ENCODE assay signal across 7 mouse cellular contexts in the genomic region with DNA sequence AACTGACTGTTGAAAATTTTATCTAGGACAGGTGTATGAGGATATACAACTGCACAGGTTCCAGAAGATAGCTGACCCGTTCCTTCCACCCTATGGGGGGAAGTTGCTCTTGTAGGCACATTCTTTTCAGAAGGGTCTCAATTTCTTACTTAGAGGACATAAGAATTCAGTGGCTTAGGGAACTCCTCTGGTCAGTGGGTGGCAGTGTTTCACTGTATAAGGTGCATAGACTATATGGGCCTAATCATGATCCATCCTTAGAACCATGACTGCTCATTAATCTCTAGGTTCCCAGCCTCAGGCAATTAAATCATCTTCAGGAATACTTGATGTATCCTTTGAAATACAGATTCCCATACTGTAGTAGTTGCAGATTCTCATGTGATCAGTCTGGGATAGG. TPM values are rescaled to one million over a fixed set of nuclear protein-coding genes. Genes with fewer than 3 reads are reported as not detected.
DNase-seq lines count a peak whose midpoint lies in the region; ATAC-seq and TF ChIP-seq lines count a peak whose summit lies in the region.

No protein-coding gene starts in this region.

- no peaks in the 10 kb centered on the region for H3K36me3 ChIP-seq in intestine, embryonic 15.5 days

- no peaks in the 10 kb centered on the region for H3K4me1 ChIP-seq in intestine, embryonic 15.5 days (replicated peaks)

- intact Hi-C loops in left cerebral cortex, adult 2 months (cut with DNase I) = loop anchor here (5.0 to 10.0 kb wide), 3 partner anchors 46 to 1029 kb away; no protein-coding TSS in a partner anchor

- no peak overlapping the region for H3K4me3 ChIP-seq in left cerebral cortex, adult 2 months
- no peak overlapping the region for H3K4me3 ChIP-seq in intestine, embryonic 15.5 days (replicated peaks)

- TF ChIP-seq CTCF in left cerebral cortex, adult 2 months (IDR thresholded peaks at IDR 0.05) = peak; percentile 51

- 53% methylated on average over 1 of the region's 1 CpGs for WGBS in intestine, embryonic 15.5 days

- peak; percentile 71; the same call in 1 of the 2 replicates for ATAC-seq in intestine, embryonic 15.5 days

- H3K9me3 ChIP-seq in intestine, embryonic 15.5 days = no peaks in the 10 kb centered on the region

- no peak overlapping the region for H3K4me2 ChIP-seq in intestine, embryonic 15.5 days (replicated peaks)

- H3K27ac ChIP-seq in left cerebral cortex, adult 2 months = no peak overlapping the region
- H3K27ac ChIP-seq in intestine, embryonic 15.5 days = no peak overlapping the region

- DNase-seq in left cerebral cortex, adult 2 months (ENCODE audit: extremely low spot score in 1 of 2, low spot score in 2 of 2) = peak in 1 of 2 experiments; percentile 9
- no peak for DNase-seq in left cerebral cortex, adult 8-10 months (ENCODE audit: low spot score in 2 of 2)
- DNase-seq in CD8-positive naive resting alpha-beta T cell, adult 2 months (ENCODE audit: low read depth in 2 of 2, low spot score in 2 of 2) = peak; percentile 14 to 32
- DNase-seq in adipocyte (ENCODE audit: low spot score) = peak; percentile 58
- DNase-seq in lung, postnatal 14 days = peak; percentile 53
- peak; percentile 32 for DNase-seq in thymus, postnatal 4 days

- no peak overlapping the region for H3K9ac ChIP-seq in intestine, embryonic 15.5 days

- H3K27me3 ChIP-seq in intestine, embryonic 15.5 days (replicated peaks) = no peaks in the 10 kb centered on the region

RNA-seq across cellular contexts. Expression of a gene that starts 5.5 kb away (rescaled TPM):
- under 1 TPM in 1 of 2 experiments, not detected in 1; 0.51 TPM for total RNA-seq in left cerebral cortex, adult 2 months (2021)
- total RNA-seq in left cerebral cortex, adult 8-10 months (2022) = 1 to 10 TPM in 2 of 4 experiments, not detected in 2; 1.9 to 3.8 TPM
- 0.44 and 0.90 TPM in 2 replicates for polyA plus RNA-seq in intestine, embryonic 15.5 days (2015; fragmentation: Nextera tagmentation; extraction: Ambion mirVana)

Comparison
In these comparisons a context has a peak if more than half of its experiments do, and no peak if none do; other contexts are left out.
1. DNase-seq: peak in CD8-positive naive resting alpha-beta T cell, adult 2 months (2 of 2), adipocyte (single experiment), lung, postnatal 14 days (single experiment) and thymus, postnatal 4 days (single experiment); none in left cerebral cortex, adult 8-10 months (0 of 2).